Mouse (Mus musculus): ENCODE measurements around the gene Galr3. TPM values are rescaled to one million over a fixed set of nuclear protein-coding genes. Genes with fewer than 3 reads are reported as not detected.

The Galr3 gene
- polyA plus RNA-seq, 2 experiments: 0.39 TPM; not detected in 1

- no peak for TF ChIP-seq POLR2A (IDR thresholded peaks at IDR 0.05; ENCODE audit: borderline replicate concordance, extremely low read depth, insufficient read depth, insufficient read length)
- no peaks in the 10 kb centered on the region for H3K9me3 ChIP-seq (ENCODE audit: control insufficient read depth, low read length)
- ATAC-seq (ENCODE audit: low FRiP score, low read depth) (no peak), DNase-seq (ENCODE audit: low spot score) (no peak)
- no peak overlapping the region for H3K4me3 ChIP-seq (replicated peaks; ENCODE audit: low read length)
- peaks cover 15% of the 10 kb centered on the region for H3K4me1 ChIP-seq (ENCODE audit: control insufficient read depth, insufficient read depth, low read length)
- no peak overlapping the region for H3K9ac ChIP-seq (ENCODE audit: low read depth, low read length, severe bottlenecking)
- H3K27me3 ChIP-seq (ENCODE audit: control insufficient read depth, insufficient read depth, low read length): no peaks in the 10 kb centered on the region
- H3K4me2 ChIP-seq (replicated peaks; ENCODE audit: low read depth, low read length, severe bottlenecking): no peak overlapping the region
- H3K36me3 ChIP-seq (ENCODE audit: control insufficient read depth, insufficient read depth, low read length): peaks cover 8% of the 10 kb centered on the region
- H3K27ac ChIP-seq (replicated peaks; ENCODE audit: low read depth, low read length): no peak overlapping the region
- 32% methylated on average over 8 of the region's 8 CpGs for WGBS
Measured at GRCm38 (mm10) chr15:79065086-79065770, 23.5 kb downstream of the Galr3 start.

- Histone ChIP-seq H3K27ac (replicated peaks; ENCODE audit: low read depth, low read length) (no peak overlapping the region), H3K4me1 (ENCODE audit: control insufficient read depth, insufficient read depth, low read length) (peaks cover 15% of the 10 kb centered on the region), H3K9me3 (ENCODE audit: control insufficient read depth, low read length) (no peaks in the 10 kb centered on the region), H3K4me3 (replicated peaks; ENCODE audit: low read length) (no peak overlapping the region), H3K27me3 (ENCODE audit: control insufficient read depth, insufficient read depth, low read length) (no peaks in the 10 kb centered on the region), H3K9ac (ENCODE audit: low read depth, low read length, severe bottlenecking) (no peak overlapping the region), H3K36me3 (ENCODE audit: control insufficient read depth, insufficient read depth, low read length) (no peaks in the 10 kb centered on the region), H3K4me2 (replicated peaks; ENCODE audit: low read depth, low read length, severe bottlenecking) (no peak overlapping the region)
- TF ChIP-seq POLR2A (IDR thresholded peaks at IDR 0.05; ENCODE audit: borderline replicate concordance, extremely low read depth, insufficient read depth, insufficient read length): no peak
- WGBS: 38% methylated on average over 2 of the region's 2 CpGs
- ATAC-seq (ENCODE audit: low FRiP score, low read depth): no peak
- DNase-seq (ENCODE audit: low spot score): no peak
Measured at GRCm38 (mm10) chr15:79066276-79066675, 24.6 kb downstream of the Galr3 start.

GRCm38 (mm10) chr15:79067631-79068030 is 25.9 kb downstream of the Galr3 start:
- no peak overlapping the region for H3K4me3 ChIP-seq (replicated peaks; ENCODE audit: low read length)
- 73% methylated on average over 3 of the region's 3 CpGs for WGBS
- TF ChIP-seq POLR2A (IDR thresholded peaks at IDR 0.05; ENCODE audit: borderline replicate concordance, extremely low read depth, insufficient read depth, insufficient read length): no peak

GRCm38 (mm10) chr15:79068416-79068815 is 26.7 kb downstream of the Galr3 start:
- ATAC-seq (ENCODE audit: low FRiP score, low read depth) (no peak), DNase-seq (ENCODE audit: low spot score) (no peak)
- Histone ChIP-seq H3K4me1 (ENCODE audit: control insufficient read depth, insufficient read depth, low read length) (peaks cover 7% of the 10 kb centered on the region), H3K4me3 (replicated peaks; ENCODE audit: low read length) (no peak overlapping the region), H3K27me3 (ENCODE audit: control insufficient read depth, insufficient read depth, low read length) (no peaks in the 10 kb centered on the region), H3K4me2 (replicated peaks; ENCODE audit: low read depth, low read length, severe bottlenecking) (no peak overlapping the region), H3K9ac (ENCODE audit: low read depth, low read length, severe bottlenecking) (no peak overlapping the region), H3K36me3 (ENCODE audit: control insufficient read depth, insufficient read depth, low read length) (no peaks in the 10 kb centered on the region), H3K9me3 (ENCODE audit: control insufficient read depth, low read length) (no peaks in the 10 kb centered on the region), H3K27ac (replicated peaks; ENCODE audit: low read depth, low read length) (no peak overlapping the region)
- WGBS: 91% methylated on average over 3 of the region's 3 CpGs
- no peak for TF ChIP-seq POLR2A (IDR thresholded peaks at IDR 0.05; ENCODE audit: borderline replicate concordance, extremely low read depth, insufficient read depth, insufficient read length)

More at GRCm38 (mm10) chr15:79067631-79068030, 25.9 kb downstream of the Galr3 start:
- Histone ChIP-seq H3K27ac (replicated peaks; ENCODE audit: low read depth, low read length) (no peak overlapping the region), H3K9ac (ENCODE audit: low read depth, low read length, severe bottlenecking) (no peak overlapping the region), H3K36me3 (ENCODE audit: control insufficient read depth, insufficient read depth, low read length) (no peaks in the 10 kb centered on the region), H3K4me1 (ENCODE audit: control insufficient read depth, insufficient read depth, low read length) (peaks cover 9% of the 10 kb centered on the region), H3K9me3 (ENCODE audit: control insufficient read depth, low read length) (no peaks in the 10 kb centered on the region), H3K27me3 (ENCODE audit: control insufficient read depth, insufficient read depth, low read length) (no peaks in the 10 kb centered on the region), H3K4me2 (replicated peaks; ENCODE audit: low read depth, low read length, severe bottlenecking) (no peak overlapping the region)
- ATAC-seq (ENCODE audit: low FRiP score, low read depth) (no peak), DNase-seq (ENCODE audit: low spot score) (no peak)

- H3K9me3 ChIP-seq (ENCODE audit: control insufficient read depth, low read length): no peaks in the 10 kb centered on the region
- ATAC-seq (ENCODE audit: low FRiP score, low read depth): no peak
- H3K9ac ChIP-seq (ENCODE audit: low read depth, low read length, severe bottlenecking): no peak overlapping the region
- 66% methylated on average over 5 of the region's 5 CpGs for WGBS
- no peak overlapping the region for H3K4me3 ChIP-seq (replicated peaks; ENCODE audit: low read length)
- H3K4me2 ChIP-seq (replicated peaks; ENCODE audit: low read depth, low read length, severe bottlenecking): no peak overlapping the region
- peaks cover 15% of the 10 kb centered on the region for H3K4me1 ChIP-seq (ENCODE audit: control insufficient read depth, insufficient read depth, low read length)
- DNase-seq (ENCODE audit: low spot score): no peak
- H3K27ac ChIP-seq (replicated peaks; ENCODE audit: low read depth, low read length): no peak overlapping the region
- no peaks in the 10 kb centered on the region for H3K27me3 ChIP-seq (ENCODE audit: control insufficient read depth, insufficient read depth, low read length)
- peaks cover 2% of the 10 kb centered on the region for H3K36me3 ChIP-seq (ENCODE audit: control insufficient read depth, insufficient read depth, low read length)
- TF ChIP-seq POLR2A (IDR thresholded peaks at IDR 0.05; ENCODE audit: borderline replicate concordance, extremely low read depth, insufficient read depth, insufficient read length): no peak
Measured at GRCm38 (mm10) chr15:79071117-79072039, 29.7 kb downstream of the Galr3 start.

Measured in limb, embryonic 14.5 days (tissue).